Mouse (Mus musculus) heart, embryonic 13.5 days (tissue): ENCODE results near the gene Fuca1. TPM values are rescaled to one million over a fixed set of nuclear protein-coding genes. Genes with fewer than 3 reads are reported as not detected.
"Not testable (repeated sequence)": the region's sequence is repeated elsewhere in the genome, so short reads cannot be mapped to it uniquely, and the experiment has no call there.

Experiments used
- ATAC-seq: fragments of 200-750 bp; cut with Nextera tagmentation; 2 replicates; pipeline ENCODE4 v1.8.0; 2017; ENCODE audit warnings: moderate TSS enrichment; ENCODE audit not compliant: insufficient number of reproducible peaks, low FRiP score, low TSS enrichment; ENCODE audit errors: extremely low read depth
- H3K27ac ChIP-seq: fragments of 300-500 bp; sonication (generic); replicated peaks from 2 replicates; pipeline ENCODE4 v1.5.1; 2015; ENCODE audit warnings: moderate library complexity, mild to moderate bottlenecking, inconsistent platforms
- H3K27me3 ChIP-seq: fragments of 300-500 bp; sonication (generic); replicated peaks from 2 replicates; pipeline ENCODE4 v1.6.1; 2015; ENCODE audit warnings: mild to moderate bottlenecking, inconsistent platforms
- H3K36me3 ChIP-seq: fragments of 300-500 bp; sonication (generic); 2 replicates; pipeline ENCODE4 v1.6.1; 2015; ENCODE audit warnings: mild to moderate bottlenecking, inconsistent platforms
- H3K4me1 ChIP-seq: fragments of 300-500 bp; sonication (generic); 2 replicates; pipeline ENCODE4 v1.6.1; 2015; ENCODE audit warnings: inconsistent platforms
- H3K4me2 ChIP-seq: fragments of 300-500 bp; sonication (generic); 2 replicates; pipeline ENCODE4 v1.6.1; 2015; ENCODE audit warnings: inconsistent platforms, mild to moderate bottlenecking, moderate library complexity
- H3K4me3 ChIP-seq: fragments of 300-500 bp; sonication (generic); 2 replicates; pipeline ENCODE4 v1.5.1; 2015; ENCODE audit warnings: moderate library complexity, mild to moderate bottlenecking, inconsistent platforms
- H3K9ac ChIP-seq: fragments of 300-500 bp; sonication (generic); 2 replicates; pipeline ENCODE4 v1.6.1; 2015; ENCODE audit warnings: inconsistent platforms, mild to moderate bottlenecking, moderate library complexity
- H3K9me3 ChIP-seq: fragments of 300-500 bp; sonication (generic); 2 replicates; pipeline ENCODE4 v1.6.1; 2016; ENCODE audit warnings: inconsistent platforms
- WGBS: fragments of 180-500 bp; shearing (Covaris S2); methylation state at CpG from one replicate; pipeline ENCODE4 v1.1.7; 2015; ENCODE audit warnings: mixed read lengths; 5-methylcytosine and 5-hydroxymethylcytosine counted together
- polyA plus RNA-seq: library from polyadenylated mRNA; unstranded; fragments of >200 nt; fragmentation: Nextera tagmentation; extraction: Ambion mirVana; gene quantifications from 2 replicates; pipeline ENCODE4 v1.2.1, GENCODE M21; 2015

Gene Fuca1
- polyA plus RNA-seq, 1 experiment from 2014 or later: 47.9 TPM

DNA sequence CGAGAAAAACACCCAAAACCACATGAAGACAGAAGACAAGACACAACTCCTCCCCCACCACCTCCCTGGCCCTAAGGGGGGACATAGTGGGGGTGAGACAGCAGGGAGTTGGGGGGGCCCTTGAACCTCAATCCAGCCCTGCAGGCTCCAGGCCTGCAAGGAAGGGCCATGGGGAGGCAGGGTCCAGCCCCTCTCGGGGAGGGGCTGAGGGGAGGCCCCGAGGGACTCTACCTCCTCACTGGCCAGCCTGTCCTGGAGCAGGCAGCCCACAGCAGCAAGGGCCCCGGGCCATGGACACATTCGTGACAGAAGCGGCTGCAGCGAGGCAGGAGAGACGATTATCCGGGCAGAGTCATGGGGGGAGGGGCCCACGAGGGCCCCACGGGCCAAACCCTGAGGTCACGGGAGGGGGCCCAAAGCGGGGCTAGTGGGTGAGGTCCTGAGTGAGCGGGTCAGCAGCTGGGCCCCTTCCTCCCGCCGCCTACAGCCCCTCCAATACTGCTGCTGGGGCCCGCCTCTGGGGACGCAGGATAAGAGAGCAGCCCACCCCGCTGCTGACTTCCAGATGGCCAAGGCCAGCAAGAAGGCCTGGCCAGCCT is 47.8 kb downstream of the Fuca1 start:
- Histone ChIP-seq H3K36me3 (peaks cover 54% of the 10 kb centered on the region), H3K27me3 (no peaks in the 10 kb centered on the region), H3K27ac (no peak overlapping the region), H3K4me1 (peaks cover 35% of the 10 kb centered on the region), H3K4me3 (no peak overlapping the region), H3K9me3 (no peaks in the 10 kb centered on the region), H3K4me2 (no peak overlapping the region), H3K9ac (no peak overlapping the region)
- ATAC-seq: no peak
- WGBS: 67% methylated on average over 19 of the region's 19 CpGs

DNA sequence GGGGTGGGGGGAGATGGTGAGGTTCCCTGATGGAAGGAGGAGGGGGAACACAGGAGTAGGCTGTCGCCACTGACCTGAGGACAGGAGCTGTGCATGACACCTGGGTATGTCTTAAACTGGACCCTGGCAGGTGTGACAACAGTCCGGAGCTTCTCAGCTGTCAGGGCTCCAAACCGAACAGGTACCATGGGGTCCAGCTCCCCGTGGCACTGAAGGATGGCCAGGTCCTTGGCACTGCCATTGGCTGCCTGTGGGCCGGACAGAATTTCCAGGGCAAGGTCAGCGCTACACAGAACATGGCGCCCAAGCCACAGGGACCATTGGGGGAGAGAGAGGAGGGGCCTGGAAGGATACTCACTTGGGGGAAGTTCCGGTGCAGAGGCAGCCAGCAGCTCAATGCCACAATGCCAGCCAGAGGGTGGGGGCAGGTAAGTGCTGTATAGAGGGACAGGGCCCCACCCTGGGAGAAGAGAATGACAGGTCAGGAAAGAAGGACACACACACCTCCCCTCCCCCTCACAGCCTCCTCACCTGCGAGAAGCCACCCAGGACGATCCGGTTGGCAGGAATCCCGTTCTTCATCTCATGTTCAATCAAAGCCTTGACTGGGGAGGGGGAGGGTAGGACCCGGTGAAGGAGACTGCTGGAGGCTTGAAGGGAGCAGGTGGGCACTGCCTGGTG is 48.7 kb downstream of the Fuca1 start:
- WGBS: 90% methylated on average over 13 of the region's 13 CpGs

GRCm38 (mm10) chr4:135970585-135970984 is 50.0 kb downstream of the Fuca1 start:
- 87% methylated on average over 11 of the region's 11 CpGs for WGBS
- Histone ChIP-seq H3K4me2 (no peak overlapping the region), H3K9ac (no peak overlapping the region), H3K4me1 (peaks cover 23% of the 10 kb centered on the region), H3K27me3 (no peaks in the 10 kb centered on the region), H3K27ac (no peak overlapping the region), H3K9me3 (no peaks in the 10 kb centered on the region), H3K4me3 (no peak overlapping the region), H3K36me3 (peaks cover 68% of the 10 kb centered on the region)
- ATAC-seq: no peak

More for the DNA sequence above, 48.7 kb downstream of the Fuca1 start:
- Histone ChIP-seq H3K4me3 (no peak overlapping the region), H3K27ac (no peak overlapping the region), H3K4me2 (no peak overlapping the region), H3K27me3 (no peaks in the 10 kb centered on the region), H3K4me1 (peaks cover 33% of the 10 kb centered on the region), H3K36me3 (peaks cover 56% of the 10 kb centered on the region), H3K9ac (no peak overlapping the region), H3K9me3 (no peaks in the 10 kb centered on the region)
- ATAC-seq: no peak

DNA sequence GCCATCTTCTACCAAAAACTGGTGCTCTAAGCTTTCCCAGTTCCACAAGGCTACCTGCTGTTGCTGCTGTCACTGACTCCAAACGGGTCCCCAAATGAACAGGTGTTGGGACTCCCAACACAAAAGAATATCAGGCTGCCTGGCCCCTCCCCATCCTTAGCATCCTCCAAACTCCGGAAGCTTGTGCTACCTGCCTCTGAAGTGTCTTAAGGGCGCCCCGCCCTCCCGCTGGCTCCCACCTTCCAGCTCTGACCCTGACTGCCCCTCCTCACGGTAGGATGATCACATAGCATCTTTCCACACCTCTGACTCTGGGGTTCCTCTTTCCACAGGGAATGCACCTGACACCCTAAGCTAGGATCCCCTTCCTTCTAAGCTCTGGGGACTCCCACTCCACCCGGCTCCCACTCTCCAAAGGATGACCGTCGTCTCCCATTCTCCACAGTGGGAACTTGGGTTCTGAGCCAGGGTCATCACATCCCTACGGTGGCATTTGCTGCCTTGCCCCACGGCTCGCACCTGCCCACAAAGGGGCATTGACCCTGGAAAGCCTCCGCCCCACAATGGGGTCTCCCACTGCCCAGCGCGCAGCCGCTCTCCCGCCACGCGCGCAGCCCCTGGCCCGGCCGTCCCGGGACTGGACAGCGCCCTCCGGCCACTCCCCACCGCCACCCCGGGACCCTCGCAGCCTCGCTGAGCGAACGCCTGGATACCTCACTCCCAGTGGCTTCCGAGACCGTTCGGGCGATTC is 51.4 kb downstream of the Fuca1 start:
- Histone ChIP-seq H3K4me1 (peaks cover 23% of the 10 kb centered on the region), H3K9ac (peak overlapping the region; percentile 95), H3K27me3 (no peaks in the 10 kb centered on the region), H3K4me2 (peak overlapping the region; percentile 98), H3K4me3 (peak overlapping the region; percentile 99), H3K9me3 (no peaks in the 10 kb centered on the region), H3K36me3 (peaks cover 68% of the 10 kb centered on the region), H3K27ac (peak overlapping the region; percentile 58)
- no peak; the same call in 1 of the 2 replicates for ATAC-seq
- under 1% methylated on average over 35 of the region's 35 CpGs for WGBS

GRCm38 (mm10) chr4:135972556-135972906 is 52.0 kb downstream of the Fuca1 start, which contains the start of gene Lypla2:
Gene Lypla2 (minus strand): TSS chr4:135972626.
- WGBS: 2% methylated on average over 19 of the region's 19 CpGs
- H3K27ac ChIP-seq: peak within 1 kb of the TSS; percentile 58
- no peak; the same call in 1 of the 2 replicates for ATAC-seq

DNA sequence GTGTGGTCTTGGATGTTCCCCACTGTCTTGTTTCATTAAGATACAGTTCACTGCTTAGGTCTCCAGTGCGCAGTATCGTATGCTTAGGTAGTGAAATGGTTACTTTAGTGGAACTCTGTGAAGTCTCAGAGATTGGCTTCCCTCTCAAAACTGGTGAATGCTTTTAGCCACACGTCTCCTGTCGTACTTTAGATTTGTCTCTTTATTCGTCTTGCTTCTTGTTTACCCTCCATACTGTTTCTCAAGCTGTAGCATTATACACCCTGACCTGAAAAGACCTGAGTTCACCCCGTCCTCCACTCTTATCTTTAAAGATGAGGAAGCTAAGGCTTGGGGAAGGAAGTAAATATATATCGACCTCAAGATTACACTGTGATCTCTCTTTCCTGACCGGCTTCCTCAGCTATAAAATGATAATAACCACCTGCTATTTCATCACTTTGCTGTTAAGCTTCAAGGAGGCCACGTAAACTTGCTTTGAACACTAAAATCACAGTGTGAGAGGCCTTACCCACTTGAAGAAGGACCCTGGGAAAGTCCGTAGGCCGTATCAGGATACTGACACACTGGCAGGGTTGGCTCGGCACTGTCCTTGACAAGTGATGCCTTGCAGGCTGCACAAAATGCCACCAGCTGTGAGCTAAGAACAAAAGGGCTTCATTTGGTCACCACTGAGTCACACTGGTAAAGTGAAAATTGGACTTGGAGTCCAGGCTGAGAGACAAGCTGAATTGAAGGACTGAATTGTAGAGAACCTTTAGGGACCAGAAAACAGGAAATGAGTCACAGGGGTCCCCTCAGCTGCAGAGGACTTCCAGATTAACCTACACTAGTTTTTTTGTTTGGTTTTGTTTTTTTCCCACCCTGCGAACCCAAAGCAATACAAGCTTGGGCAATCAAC is 52.6 kb downstream of the Fuca1 start:
- Histone ChIP-seq H3K9me3 (no peaks in the 10 kb centered on the region), H3K27ac (peak overlapping the region; percentile 58), H3K36me3 (peaks cover 64% of the 10 kb centered on the region), H3K4me1 (peaks cover 23% of the 10 kb centered on the region), H3K9ac (peak overlapping the region; percentile 95), H3K27me3 (no peaks in the 10 kb centered on the region), H3K4me2 (peak overlapping the region; percentile 98), H3K4me3 (peak overlapping the region; percentile 99)
- no peak for ATAC-seq
- 50% methylated on average over 13 of the region's 13 CpGs for WGBS

More at GRCm38 (mm10) chr4:135972556-135972906, 52.0 kb downstream of the Fuca1 start, which contains the start of gene Lypla2:
- no peaks in the 10 kb centered on the region for H3K9me3 ChIP-seq
- H3K4me2 ChIP-seq: peak within 1 kb of the TSS; percentile 98
- H3K9ac ChIP-seq: peak within 1 kb of the TSS; percentile 95
- H3K4me1 ChIP-seq: peaks cover 23% of the 10 kb centered on the region
- peaks cover 66% of the 10 kb centered on the region for H3K36me3 ChIP-seq
- H3K27me3 ChIP-seq: no peaks in the 10 kb centered on the region
- H3K4me3 ChIP-seq: peak within 1 kb of the TSS; percentile 99

GRCm38 (mm10) chr4:135976146-135976545 is 55.6 kb downstream of the Fuca1 start:
- WGBS: 90% methylated on average over 12 of the region's 12 CpGs
- Histone ChIP-seq H3K4me3 (no peak overlapping the region), H3K36me3 (peaks cover 57% of the 10 kb centered on the region), H3K4me2 (no peak overlapping the region), H3K9me3 (no peaks in the 10 kb centered on the region), H3K4me1 (peaks cover 17% of the 10 kb centered on the region), H3K27me3 (no peaks in the 10 kb centered on the region), H3K9ac (no peak overlapping the region), H3K27ac (no peak overlapping the region)
- ATAC-seq: no peak

DNA sequence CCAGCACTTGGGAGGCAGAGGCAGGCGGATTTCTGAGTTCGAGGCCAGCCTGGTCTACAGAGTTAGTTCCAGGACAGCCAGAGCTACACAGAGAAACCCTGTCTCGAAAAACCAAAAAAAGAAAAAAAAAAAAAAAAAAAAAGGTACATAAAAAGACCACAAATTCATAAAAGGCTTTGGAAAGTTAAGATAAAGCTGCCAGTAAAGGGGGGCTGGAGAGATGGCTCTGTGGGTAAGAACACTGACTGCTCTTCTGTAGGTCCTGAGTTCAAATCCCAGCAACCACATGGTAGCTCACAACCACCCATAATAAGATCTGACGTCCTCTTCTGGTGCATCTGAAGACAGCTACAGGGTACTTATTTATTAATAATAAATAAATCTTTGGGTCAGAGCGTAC is 59.7 kb downstream of the Fuca1 start:
- H3K36me3 ChIP-seq: peaks cover 86% of the 10 kb centered on the region
- H3K27me3 ChIP-seq, H3K4me2 ChIP-seq, H3K9me3 ChIP-seq, H3K9ac ChIP-seq, H3K27ac ChIP-seq, ATAC-seq, H3K4me3 ChIP-seq, H3K4me1 ChIP-seq: not testable (repeated sequence)
- WGBS: 92% methylated on average over 5 of the region's 5 CpGs

GRCm38 (mm10) chr4:135981524-135982063 is 61.1 kb downstream of the Fuca1 start:
- no peak overlapping the region for H3K4me2 ChIP-seq
- peaks cover 18% of the 10 kb centered on the region for H3K4me1 ChIP-seq
- no peak for ATAC-seq
- H3K4me3 ChIP-seq: no peak overlapping the region
- no peaks in the 10 kb centered on the region for H3K9me3 ChIP-seq
- H3K36me3 ChIP-seq: peaks cover 76% of the 10 kb centered on the region
- 77% methylated on average over 7 of the region's 7 CpGs for WGBS
- H3K27me3 ChIP-seq: no peaks in the 10 kb centered on the region
- no peak overlapping the region for H3K27ac ChIP-seq
- H3K9ac ChIP-seq: no peak overlapping the region

GRCm38 (mm10) chr4:135984556-135984955 is 64.0 kb downstream of the Fuca1 start:
- peak overlapping the region; percentile 43 for H3K27ac ChIP-seq
- peak overlapping the region; percentile 96 for H3K4me2 ChIP-seq
- peak overlapping the region; percentile 91 for H3K4me3 ChIP-seq
- H3K9me3 ChIP-seq: no peaks in the 10 kb centered on the region
- 69% methylated on average over 5 of the region's 5 CpGs for WGBS
- ATAC-seq: no peak
- H3K4me1 ChIP-seq: peaks cover 24% of the 10 kb centered on the region
- no peaks in the 10 kb centered on the region for H3K27me3 ChIP-seq
- H3K9ac ChIP-seq: peak overlapping the region; percentile 29; the same call in 1 of the 2 replicates
- H3K36me3 ChIP-seq: peaks cover 53% of the 10 kb centered on the region
